Mouse (Mus musculus) G1E (cell line): ENCODE data around the gene Ube4b.

Source experiments
- CTCF ChIP-seq: IDR thresholded peaks from 2 replicates; pipeline ENCODE4 v1.5.1; 2012; ENCODE audit warnings: low read depth, low read length, inconsistent platforms, mixed read lengths
- TAL1 ChIP-seq: conservative IDR thresholded peaks from 2 replicates; pipeline ENCODE4 v1.6.1; 2012; ENCODE audit warnings: low read depth, low read length, inconsistent platforms, mixed read lengths

DNA sequence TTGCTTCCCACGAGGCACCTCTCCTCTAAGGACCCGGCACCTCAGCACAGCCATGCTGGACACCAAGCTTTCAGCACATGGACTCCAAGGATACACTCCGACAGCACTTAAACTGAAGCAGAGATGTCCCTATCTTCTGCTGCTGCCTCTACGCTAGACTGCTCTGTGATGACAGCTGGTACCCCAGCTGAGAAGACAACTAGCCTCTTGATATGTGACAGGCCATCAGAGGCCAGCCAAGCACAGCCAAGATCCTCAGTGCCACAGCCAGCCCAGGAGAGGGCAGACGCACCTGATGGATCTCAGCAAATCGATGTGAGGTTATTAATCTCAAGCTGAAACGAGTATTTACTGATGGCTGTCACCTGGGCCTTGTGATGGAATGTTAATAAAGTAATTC lies 48.5 kb upstream of the Ube4b start:
- no peak for TF ChIP-seq CTCF
- TF ChIP-seq TAL1 = no peak
